Mouse (Mus musculus) midbrain, embryonic 16.5 days (tissue): ENCODE measurements around the gene Inpp5b. TPM values are rescaled to one million over a fixed set of nuclear protein-coding genes. Genes with fewer than 3 reads are reported as not detected.
A peak's percentile ranks its signal among the peaks of the same experiment; 100 is the strongest.

Source experiments
- ATAC-seq: fragments of 200-750 bp; cut with Nextera tagmentation; 2 replicates; pipeline ENCODE4 v1.8.0; 2017; ENCODE audit warnings: moderate TSS enrichment
- H3K27ac ChIP-seq: fragments of 300-500 bp; sonication (generic); 2 replicates; pipeline ENCODE4 v1.5.1; 2014; ENCODE audit warnings: mild to moderate bottlenecking, low read length, mixed read lengths
- H3K27me3 ChIP-seq: fragments of 300-500 bp; sonication (generic); 2 replicates; pipeline ENCODE4 v1.6.1; 2014; ENCODE audit warnings: low read depth, low read length, mixed read lengths; ENCODE audit not compliant: control insufficient read depth, insufficient read depth
- H3K36me3 ChIP-seq: fragments of 300-500 bp; sonication (generic); 2 replicates; pipeline ENCODE4 v1.6.1; 2014; ENCODE audit warnings: mild to moderate bottlenecking, low read length, moderate library complexity, mixed read lengths; ENCODE audit not compliant: control insufficient read depth, insufficient read depth
- H3K4me1 ChIP-seq: fragments of 300-500 bp; sonication (generic); 2 replicates; pipeline ENCODE4 v1.6.1; 2014; ENCODE audit warnings: mild to moderate bottlenecking, low read length, mixed read lengths; ENCODE audit not compliant: control insufficient read depth, insufficient read depth
- H3K4me2 ChIP-seq: fragments of 300-500 bp; sonication (generic); 2 replicates; pipeline ENCODE4 v1.6.1; 2014; ENCODE audit warnings: mild to moderate bottlenecking, low read length, mixed read lengths
- H3K4me3 ChIP-seq: fragments of 300-500 bp; sonication (generic); 2 replicates; pipeline ENCODE4 v1.5.1; 2014; ENCODE audit warnings: low read depth, mild to moderate bottlenecking, low read length, moderate library complexity, mixed read lengths
- H3K9ac ChIP-seq: fragments of 300-500 bp; sonication (generic); 2 replicates; pipeline ENCODE4 v1.6.1; 2014; ENCODE audit warnings: low read depth, low read length, mixed read lengths
- H3K9me3 ChIP-seq: fragments of 300-500 bp; sonication (generic); replicated peaks from 2 replicates; pipeline ENCODE4 v1.6.1; 2014; ENCODE audit warnings: mild to moderate bottlenecking, low read length, mixed read lengths; ENCODE audit not compliant: control insufficient read depth, poor library complexity, severe bottlenecking
- WGBS: fragments of 180-500 bp; shearing (Covaris S2); extraction: QIAGEN DNeasy Blood & Tissue Kit; methylation state at CpG from one replicate; pipeline ENCODE4 v1.1.7; 2014; 5-methylcytosine and 5-hydroxymethylcytosine counted together
- microRNA counts: library from miRNA; unstranded; fragments of <30 nt; microRNA quantifications from one replicate; lab custom pipeline; 2016
- microRNA-seq: library from miRNA; unstranded; fragments of <30 nt; microRNA quantifications from one replicate; pipeline ENCODE4, GENCODE M21; 2017
- polyA plus RNA-seq: library from polyadenylated mRNA; unstranded; fragments of >200 nt; fragmentation: Nextera tagmentation; extraction: Ambion mirVana; gene quantifications from 2 replicates; pipeline ENCODE4 v1.2.1, GENCODE M21; 2015

The Inpp5b gene
- polyA plus RNA-seq, 1 experiment from 2014 or later = 26.6 TPM

DNA sequence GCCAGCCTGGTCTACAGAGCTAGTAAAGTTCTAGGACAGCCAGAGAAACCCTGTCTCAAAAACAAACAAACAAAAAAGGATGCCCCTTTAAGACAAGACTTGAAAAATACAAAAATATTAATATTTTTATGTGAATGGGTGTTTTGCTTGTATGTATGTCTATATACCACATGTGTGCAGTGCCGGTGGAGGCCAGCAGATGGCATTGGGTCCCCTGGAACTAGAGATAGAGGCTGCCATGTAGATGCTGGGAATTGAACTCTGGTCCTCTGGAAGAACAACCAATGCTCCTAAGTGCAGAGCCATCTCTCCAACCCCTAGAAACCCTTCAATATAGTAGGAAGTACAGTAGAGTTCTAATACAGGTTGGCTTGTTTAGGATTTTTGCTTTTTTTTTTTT is 99.3 kb downstream of the Inpp5b start:
- no peak overlapping the region for H3K27ac ChIP-seq
- peaks cover 22% of the 10 kb centered on the region for H3K36me3 ChIP-seq
- no peaks in the 10 kb centered on the region for H3K9me3 ChIP-seq
- 100% methylated on average over 1 of the region's 1 CpGs for WGBS
- no peak overlapping the region for H3K4me3 ChIP-seq
- no peak overlapping the region for H3K4me2 ChIP-seq
- H3K9ac ChIP-seq = no peak overlapping the region
- no peak for ATAC-seq
- no peaks in the 10 kb centered on the region for H3K4me1 ChIP-seq
- no peaks in the 10 kb centered on the region for H3K27me3 ChIP-seq

DNA sequence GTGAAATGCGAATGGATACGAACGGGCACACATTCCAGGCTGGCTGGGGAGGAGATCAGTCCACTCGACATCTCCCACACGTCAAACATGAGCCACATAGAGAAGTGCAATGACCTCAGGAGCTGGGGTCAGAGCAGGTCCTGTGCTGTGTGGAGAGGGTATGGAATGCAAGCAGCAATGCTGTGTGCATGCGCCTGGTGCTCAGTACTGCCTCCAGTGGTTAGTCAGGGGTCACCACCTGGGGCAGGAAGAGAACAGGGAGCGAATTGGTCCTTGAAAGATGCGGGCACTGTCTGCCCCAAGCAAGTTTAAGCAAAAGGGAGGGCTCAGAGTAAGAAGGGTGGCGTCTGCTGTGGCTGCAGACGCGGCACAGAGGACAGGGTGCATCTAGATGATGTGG is 101.8 kb downstream of the Inpp5b start:
- WGBS = 53% methylated on average over 11 of the region's 11 CpGs
- H3K4me1 ChIP-seq = peaks cover 2% of the 10 kb centered on the region; the same call in 1 of the 2 replicates
- no peaks in the 10 kb centered on the region for H3K27me3 ChIP-seq
- ATAC-seq = 0 out of 2 replicates have a peak, but pooled peaks have one; percentile 55
- H3K36me3 ChIP-seq = peaks cover 20% of the 10 kb centered on the region
- no peak overlapping the region for H3K4me3 ChIP-seq
- H3K9ac ChIP-seq = no peak overlapping the region
- H3K9me3 ChIP-seq = no peaks in the 10 kb centered on the region
- no peak overlapping the region for H3K27ac ChIP-seq
- no peak overlapping the region for H3K4me2 ChIP-seq

DNA sequence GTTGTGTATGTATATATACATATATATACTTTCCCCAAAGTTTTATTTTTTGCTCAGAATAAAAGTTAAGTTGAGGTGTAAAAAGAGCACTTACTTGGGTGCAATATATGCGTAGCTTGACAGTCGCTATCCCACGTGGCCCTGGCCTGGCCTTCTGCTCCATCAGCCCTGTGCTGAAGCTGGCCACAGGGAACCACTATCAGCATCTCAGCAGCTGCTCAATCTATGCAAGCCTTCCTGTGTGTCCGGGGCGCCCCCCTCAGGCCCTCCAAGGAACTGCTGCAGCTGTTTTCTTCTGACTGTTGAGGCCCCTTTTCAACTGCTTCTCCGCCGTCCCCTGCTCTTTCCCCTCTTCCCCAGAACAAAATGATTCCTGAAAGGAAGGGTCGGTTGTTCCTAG is 105.9 kb downstream of the Inpp5b start:
- whole genome bisulfite sequencing = 2% methylated on average over 8 of the region's 8 CpGs
- Histone ChIP-seq H3K27me3 (no peaks in the 10 kb centered on the region), H3K36me3 (peaks cover 9% of the 10 kb centered on the region; the same call in 1 of the 2 replicates), H3K4me2 (no peak overlapping the region), H3K9me3 (no peaks in the 10 kb centered on the region), H3K4me3 (no peak overlapping the region), H3K9ac (no peak overlapping the region), H3K4me1 (peaks cover 23% of the 10 kb centered on the region), H3K27ac (no peak overlapping the region)
- no peak for ATAC-seq

DNA sequence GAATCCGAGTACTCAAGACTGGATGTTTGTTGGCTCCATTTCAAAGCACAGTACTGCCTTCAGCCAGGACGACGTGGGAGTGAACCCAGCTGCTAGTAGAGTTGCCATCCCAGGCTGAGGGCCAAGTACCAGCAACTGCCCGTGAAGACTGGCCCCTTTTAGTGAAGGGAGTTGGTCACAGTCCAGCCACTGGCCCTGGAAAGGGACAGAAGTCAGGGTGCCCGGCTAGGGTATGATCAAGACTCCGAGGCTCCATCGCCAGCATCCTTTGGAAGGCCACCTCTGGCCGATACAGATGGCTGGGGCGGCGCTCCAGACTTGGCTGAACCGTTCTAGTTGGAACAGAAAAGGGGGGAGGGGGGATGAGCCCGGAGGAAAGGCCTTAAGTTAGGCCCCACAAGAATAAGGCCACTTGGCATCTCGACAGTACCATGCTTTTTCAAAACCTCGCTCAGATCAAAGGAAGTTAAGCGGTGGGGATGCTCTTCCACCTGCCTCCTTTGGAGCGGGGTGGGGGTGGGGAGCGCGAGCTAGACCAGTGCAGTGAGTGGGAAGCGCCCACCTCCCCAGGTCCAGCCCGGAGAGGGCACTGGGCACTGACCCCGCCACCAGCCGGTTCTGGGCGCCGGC is 108.1 kb downstream of the Inpp5b start:
- under 1% methylated on average over 22 of the region's 24 CpGs for WGBS
- Histone ChIP-seq H3K9me3 (no peaks in the 10 kb centered on the region), H3K4me3 (peak overlapping the region; percentile 94), H3K4me2 (peak overlapping the region; percentile 91), H3K9ac (peak overlapping the region; percentile 94), H3K36me3 (peaks cover 12% of the 10 kb centered on the region; the same call in 1 of the 2 replicates), H3K27ac (peak overlapping the region; percentile 90), H3K4me1 (peaks cover 26% of the 10 kb centered on the region), H3K27me3 (no peaks in the 10 kb centered on the region)
- ATAC-seq = peak; percentile 59

DNA sequence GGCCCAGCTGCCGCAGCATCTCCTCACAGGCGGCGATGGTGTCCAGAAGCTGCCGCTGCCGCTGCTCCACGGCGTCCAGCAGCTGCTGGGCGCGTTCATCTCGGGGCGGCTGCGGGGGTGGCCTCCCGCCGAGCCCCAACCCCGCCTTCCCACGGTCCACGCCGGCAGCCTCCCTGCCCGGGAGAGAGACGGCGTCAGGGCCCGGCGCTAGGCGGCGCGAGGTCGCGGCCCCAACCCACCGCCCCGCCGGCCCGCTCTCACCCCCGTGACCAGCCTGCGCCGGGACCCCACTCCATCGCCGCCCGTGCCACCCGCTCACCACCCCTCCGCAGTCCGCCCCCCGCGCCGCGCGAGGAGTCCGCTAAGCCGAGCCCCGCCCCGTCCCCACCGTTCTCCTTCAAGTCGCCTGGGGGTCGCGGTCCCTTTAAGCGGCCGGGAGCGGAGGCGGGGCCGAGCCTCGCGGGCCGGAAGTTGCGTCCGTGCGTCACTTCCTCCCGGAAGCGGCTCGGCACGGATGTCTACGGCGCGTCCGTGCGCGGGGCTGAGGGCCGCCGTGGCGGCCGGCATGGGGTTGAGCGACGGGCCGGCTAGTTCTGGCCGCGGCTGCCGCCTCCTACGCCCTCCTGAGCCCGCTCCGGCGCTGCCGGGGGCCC is 108.7 kb downstream of the Inpp5b start, which contains the start of gene Yrdc:
Gene Yrdc, plus strand, starts transcription at position 419 of the 653 bp plus-strand sequence.
- H3K4me1 ChIP-seq = peaks cover 26% of the 10 kb centered on the region
- no peaks in the 10 kb centered on the region for H3K9me3 ChIP-seq
- H3K4me2 ChIP-seq = peak within 1 kb of the TSS; percentile 98
- H3K9ac ChIP-seq = peak within 1 kb of the TSS; percentile 94
- WGBS = under 1% methylated on average over 77 of the region's 90 CpGs
- no peaks in the 10 kb centered on the region for H3K27me3 ChIP-seq
- peak within 1 kb of the TSS; percentile 94 for H3K4me3 ChIP-seq
- peaks cover 13% of the 10 kb centered on the region; the same call in 1 of the 2 replicates for H3K36me3 ChIP-seq
- peak within 1 kb of the TSS; percentile 90 for H3K27ac ChIP-seq
- ATAC-seq = peak; percentile 93

MicroRNAs within 50 kb of the gene (microRNA counts, 519-probe panel; counts per million panel counts)
- microRNA mmu-miR-697 (lab: Ali Mortazavi, UCI) (386 counts per million, percentile 18 among the panel's probes with 10 or more counts), microRNA mmu-miR-698 (lab: Ali Mortazavi, UCI) (386 counts per million, percentile 18 among the panel's probes with 10 or more counts)

Small RNA genes within 50 kb of the gene (microRNA-seq; reads per million reads assigned to microRNA genes)
- gene Gm24721 (not detected), gene Mir697 (not detected), gene Mir698 (not detected)

Other genes starting within 250 kb of the Inpp5b start
- gene 3100002H09Rik, start 131.0 kb upstream of the Inpp5b start, polyA plus RNA-seq = 1.1 and 1.5 TPM in 2 replicates
- gene Pou3f1, start 85.0 kb upstream of the Inpp5b start, polyA plus RNA-seq = 12.3 and 14.4 TPM in 2 replicates
- 39.8 and 43.8 TPM in 2 replicates for gene Utp11, start 48.2 kb upstream of the Inpp5b start, polyA plus RNA-seq
- gene Fhl3, start 41.1 kb upstream of the Inpp5b start, polyA plus RNA-seq = 1.5 and 1.7 TPM in 2 replicates
- gene Sf3a3, start 27.1 kb upstream of the Inpp5b start, polyA plus RNA-seq = 98.1 and 106 TPM in 2 replicates
- gene Mtf1, start 60.3 kb downstream of the Inpp5b start, polyA plus RNA-seq = 9.9 and 10.9 TPM in 2 replicates
- 39.1 and 41.6 TPM in 2 replicates for gene Yrdc, start 108.8 kb downstream of the Inpp5b start, polyA plus RNA-seq
- gene 1110065P20Rik, start 109.3 kb downstream of the Inpp5b start, polyA plus RNA-seq = 81.9 and 94.4 TPM in 2 replicates
- 10.3 and 11.0 TPM in 2 replicates for gene Maneal, start 120.3 kb downstream of the Inpp5b start, polyA plus RNA-seq
- gene Epha10, start 139.0 kb downstream of the Inpp5b start, polyA plus RNA-seq = 12.7 and 17.0 TPM in 2 replicates
- gene 9930104L06Rik, start 195.2 kb downstream of the Inpp5b start, polyA plus RNA-seq = 16.1 and 17.0 TPM in 2 replicates
- 19.7 and 26.1 TPM in 2 replicates for gene Cdca8, start 197.5 kb downstream of the Inpp5b start, polyA plus RNA-seq
- gene Rspo1, start 244.6 kb downstream of the Inpp5b start, polyA plus RNA-seq = 1.7 and 2.2 TPM in 2 replicates